Mouse (Mus musculus) ES-Bruce4 (cell line): ENCODE results near the gene Olfr1329. TPM values are rescaled to one million over a fixed set of nuclear protein-coding genes. Genes with fewer than 3 reads are reported as not detected.
"Not testable (repeated sequence)": the region's sequence is repeated elsewhere in the genome, so short reads cannot be mapped to it uniquely, and the experiment has no call there.

ENCODE experiments used
- H3K27ac ChIP-seq: 2 replicates; pipeline ENCODE4 v1.5.1; 2012; ENCODE audit warnings: low read length, inconsistent platforms; ENCODE audit not compliant: insufficient read depth
- H3K27me3 ChIP-seq: 2 replicates; pipeline ENCODE4 v1.6.1; 2012; ENCODE audit warnings: mild to moderate bottlenecking, low read length, inconsistent platforms; ENCODE audit not compliant: control insufficient read depth, poor library complexity, insufficient read depth, severe bottlenecking
- H3K36me3 ChIP-seq: 2 replicates; pipeline ENCODE4 v1.6.1; 2012; ENCODE audit warnings: inconsistent platforms, mild to moderate bottlenecking, low read length, moderate library complexity; ENCODE audit not compliant: control insufficient read depth, poor library complexity, insufficient read depth, severe bottlenecking
- H3K4me1 ChIP-seq: one replicate; pipeline ENCODE4 v1.8.1; 2011; ENCODE audit warnings: low read length; ENCODE audit not compliant: control insufficient read depth, insufficient read depth
- H3K4me3 ChIP-seq: 2 replicates; pipeline ENCODE4 v1.5.1; 2011; ENCODE audit warnings: low read depth, mild to moderate bottlenecking, low read length
- H3K9ac ChIP-seq: 2 replicates; pipeline ENCODE4 v1.6.1; 2012; ENCODE audit warnings: low read depth, mild to moderate bottlenecking, inconsistent platforms; ENCODE audit not compliant: poor library complexity, severe bottlenecking
- H3K9me3 ChIP-seq: replicated peaks from 2 replicates; pipeline ENCODE4 v1.6.1; 2012; ENCODE audit warnings: mild to moderate bottlenecking, low read length, inconsistent platforms; ENCODE audit not compliant: control insufficient read depth, poor library complexity, insufficient read depth, severe bottlenecking
- CTCF ChIP-seq: IDR thresholded peaks from one replicate; pipeline ENCODE4 v1.8.1; 2011; ENCODE audit warnings: low read depth, low read length
- EP300 ChIP-seq: IDR thresholded peaks from 2 replicates; pipeline ENCODE4 v1.6.1; 2011; ENCODE audit warnings: low read depth, low read length; ENCODE audit not compliant: insufficient read depth
- POLR2A ChIP-seq: IDR thresholded peaks from one replicate; pipeline ENCODE4 v1.8.1; 2011; ENCODE audit warnings: low read length; ENCODE audit not compliant: insufficient read depth
- polyA plus RNA-seq: library from polyadenylated mRNA; stranded (reverse); fragments of >200 nt; gene quantifications from 2 replicates; pipeline ENCODE4 v1.2.4, GENCODE M21; 2011; ENCODE audit warnings: low read depth; ENCODE audit not compliant: missing spikeins, insufficient read depth, insufficient read length

Olfr1329 gene
- polyA plus RNA-seq = not detected in 2 replicates

GRCm38 (mm10) chr4:118917365-118917764, at the start of gene Olfr1329:
Gene Olfr1329, minus strand, starts transcription at chr4:118917465.
- H3K9ac ChIP-seq, H3K27ac ChIP-seq: not testable (repeated sequence)

GRCm38 (mm10) chr4:118961141-118961628, 43.9 kb upstream of the Olfr1329 start, which contains the start of gene Lao1:
Gene Lao1, plus strand, starts transcription at chr4:118961578.
- H3K4me3 ChIP-seq = no peak within 1 kb of the TSS
- no peak within 1 kb of the TSS for H3K27ac ChIP-seq
- H3K9me3 ChIP-seq = no peaks in the 10 kb centered on the region
- no peaks in the 10 kb centered on the region for H3K36me3 ChIP-seq
- no peak within 1 kb of the TSS for H3K9ac ChIP-seq
- no peak for TF ChIP-seq CTCF
- no peak for TF ChIP-seq POLR2A
- TF ChIP-seq EP300 = no peak
- no peaks in the 10 kb centered on the region for H3K27me3 ChIP-seq
- H3K4me1 ChIP-seq = no peaks in the 10 kb centered on the region

More at GRCm38 (mm10) chr4:118917365-118917764, at the start of gene Olfr1329:
- not testable (repeated sequence) for H3K4me1 ChIP-seq, H3K27me3 ChIP-seq, H3K4me3 ChIP-seq, H3K36me3 ChIP-seq, H3K9me3 ChIP-seq

- H3K9ac ChIP-seq = no peak overlapping the region
- no peaks in the 10 kb centered on the region for H3K27me3 ChIP-seq
- TF ChIP-seq CTCF (no peak), EP300 (no peak), POLR2A (no peak)
Observed at GRCm38 (mm10) chr4:118958812-118959211, 41.5 kb upstream of the Olfr1329 start.

GRCm38 (mm10) chr4:118938512-118938911, 21.2 kb upstream of the Olfr1329 start, which contains the start of gene Olfr1328:
Gene Olfr1328, minus strand, starts transcription at chr4:118938612.
- Histone ChIP-seq H3K9me3 (no peaks in the 10 kb centered on the region), H3K9ac (no peak within 1 kb of the TSS), H3K27me3 (no peaks in the 10 kb centered on the region; the same call in 1 of the 2 replicates), H3K4me3 (no peak within 1 kb of the TSS), H3K4me1 (no peaks in the 10 kb centered on the region), H3K27ac (no peak within 1 kb of the TSS), H3K36me3 (no peaks in the 10 kb centered on the region)
- TF ChIP-seq EP300 = no peak
- no peak for TF ChIP-seq POLR2A
- no peak for TF ChIP-seq CTCF

More at GRCm38 (mm10) chr4:118958812-118959211, 41.5 kb upstream of the Olfr1329 start:
- Histone ChIP-seq H3K4me3 (no peak overlapping the region), H3K36me3 (no peaks in the 10 kb centered on the region), H3K27ac (no peak overlapping the region), H3K4me1 (no peaks in the 10 kb centered on the region), H3K9me3 (no peaks in the 10 kb centered on the region)

GRCm38 (mm10) chr4:118931326-118931725, 14.1 kb upstream of the Olfr1329 start:
- H3K36me3 ChIP-seq, H3K4me1 ChIP-seq, H3K9ac ChIP-seq, H3K27ac ChIP-seq, H3K27me3 ChIP-seq, H3K4me3 ChIP-seq, H3K9me3 ChIP-seq: not testable (repeated sequence)

GRCm38 (mm10) chr4:118901981-118902380, 15.3 kb downstream of the Olfr1329 start:
- peaks cover 3% of the 10 kb centered on the region; the same call in 1 of the 2 replicates for H3K9me3 ChIP-seq
- TF ChIP-seq POLR2A = no peak
- no peak for TF ChIP-seq EP300
- no peak for TF ChIP-seq CTCF
- H3K27me3 ChIP-seq = no peaks in the 10 kb centered on the region
- H3K4me3 ChIP-seq = no peak overlapping the region
- peaks cover 4% of the 10 kb centered on the region for H3K4me1 ChIP-seq
- no peaks in the 10 kb centered on the region for H3K36me3 ChIP-seq
- H3K9ac ChIP-seq = no peak overlapping the region
- H3K27ac ChIP-seq = no peak overlapping the region
